Comparison of ENCODE assay signal across 9 mouse cellular contexts in the genomic region with DNA sequence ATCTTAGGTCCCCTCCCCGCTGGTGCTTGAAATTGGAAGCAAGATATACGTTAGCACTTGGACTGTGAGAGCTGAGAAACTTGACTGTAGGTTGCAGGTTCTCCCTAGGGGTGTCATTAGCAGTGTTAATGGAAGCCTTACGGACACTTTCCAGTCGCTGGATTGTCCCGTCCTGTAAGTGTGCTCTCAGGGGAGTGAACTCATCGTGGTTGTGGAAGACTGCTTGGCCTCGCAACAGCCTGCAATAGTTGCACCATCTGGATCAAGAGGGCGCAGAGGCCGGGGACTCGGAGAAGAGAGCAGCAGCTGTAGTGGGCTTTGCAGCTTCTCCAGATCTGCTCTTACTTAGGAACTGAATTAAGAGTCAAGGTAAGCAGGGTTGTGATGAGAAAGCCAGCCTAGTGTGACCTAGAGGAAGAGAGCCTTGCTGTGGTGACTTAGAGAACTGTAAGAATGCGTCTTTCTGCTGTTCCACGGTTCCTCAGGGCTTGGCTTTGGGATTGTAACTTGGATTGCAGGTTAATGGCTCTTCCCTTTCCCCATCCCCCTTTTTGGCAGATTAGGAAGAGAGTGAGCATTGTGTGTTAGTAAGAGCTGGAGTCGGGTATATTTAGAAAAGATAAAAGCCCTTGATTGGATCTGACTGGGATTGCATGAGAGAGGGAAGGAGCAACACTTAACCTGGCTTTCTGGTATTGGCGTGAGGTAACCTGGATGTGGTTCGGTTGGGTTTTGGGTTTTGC. TPM values are rescaled to one million over a fixed set of nuclear protein-coding genes. Genes with fewer than 3 reads are reported as not detected.
A peak's percentile ranks its signal among the peaks of the same experiment; 100 is the strongest.
DNase-seq lines count a peak whose midpoint lies in the region; ATAC-seq and TF ChIP-seq lines count a peak whose summit lies in the region.
"Had no signal": no experiment of that assay in that cellular context is flagged by ENCODE, and none has a peak within 500 bp of the region (broad histone marks: within the 10 kb centered on the region; RNA-seq: fewer than 3 reads in every experiment).

No protein-coding gene starts in this region.

- H3K27me3 ChIP-seq in hindbrain, embryonic 13.5 days, result no peaks in the 10 kb centered on the region
- no peaks in the 10 kb centered on the region for H3K27me3 ChIP-seq in hindbrain, postnatal 0 days (ENCODE audit: insufficient read depth, low read length)
- no peaks in the 10 kb centered on the region for H3K27me3 ChIP-seq in C2C12 (ENCODE audit: control insufficient read depth, insufficient read depth, insufficient read length)
- no peaks in the 10 kb centered on the region for H3K27me3 ChIP-seq in intestine, postnatal 0 days (replicated peaks; ENCODE audit: control insufficient read depth, insufficient read depth, low read length)
- H3K27me3 ChIP-seq: lung, embryonic 15.5 days had no signal

- H3K79me2 ChIP-seq in C2C12 (ENCODE audit: control insufficient read depth, insufficient read depth), result peaks cover 100% of the 10 kb centered on the region

- TF ChIP-seq CTCF in hindbrain, postnatal 0 days (IDR thresholded peaks at IDR 0.05; ENCODE audit: low read depth), result no peak
- TF ChIP-seq CTCF in C2C12 (IDR thresholded peaks at IDR 0.05; ENCODE audit: control insufficient read depth, insufficient read depth, insufficient read length), result no peak
- no peak for TF ChIP-seq CTCF in intestine, postnatal 0 days (IDR thresholded peaks at IDR 0.05; ENCODE audit: low read depth)

- no peak overlapping the region for H3K4me2 ChIP-seq in hindbrain, embryonic 13.5 days
- no peak overlapping the region for H3K4me2 ChIP-seq in hindbrain, postnatal 0 days (ENCODE audit: low read depth, low read length)
- H3K4me2 ChIP-seq in intestine, postnatal 0 days (replicated peaks; ENCODE audit: low read depth), result peak overlapping the region; percentile 57
- H3K4me2 ChIP-seq: lung, embryonic 15.5 days had no signal

- H3K9me3 ChIP-seq in hindbrain, embryonic 13.5 days, result no peaks in the 10 kb centered on the region
- H3K9me3 ChIP-seq in hindbrain, postnatal 0 days (ENCODE audit: low read length), result no peaks in the 10 kb centered on the region
- H3K9me3 ChIP-seq in intestine, postnatal 0 days (ENCODE audit: control insufficient read depth), result no peaks in the 10 kb centered on the region
- H3K9me3 ChIP-seq: lung, embryonic 15.5 days had no signal

- H3K36me3 ChIP-seq in hindbrain, embryonic 13.5 days, result peaks cover 24% of the 10 kb centered on the region
- peaks cover 27% of the 10 kb centered on the region for H3K36me3 ChIP-seq in hindbrain, postnatal 0 days (ENCODE audit: insufficient read depth, low read length)
- H3K36me3 ChIP-seq in C2C12 (ENCODE audit: control insufficient read depth, insufficient read depth), result peaks cover 49% of the 10 kb centered on the region
- peaks cover 29% of the 10 kb centered on the region for H3K36me3 ChIP-seq in intestine, postnatal 0 days (ENCODE audit: control insufficient read depth, insufficient read depth)

- ATAC-seq in hindbrain, embryonic 13.5 days (ENCODE audit: low FRiP score), result no peak
- ATAC-seq in hindbrain, postnatal 0 days, result no peak
- ATAC-seq in intestine, postnatal 0 days, result no peak

- no peak overlapping the region for H3K9ac ChIP-seq in hindbrain, embryonic 13.5 days
- no peak overlapping the region for H3K9ac ChIP-seq in hindbrain, postnatal 0 days (replicated peaks; ENCODE audit: low read length)
- H3K9ac ChIP-seq in intestine, postnatal 0 days (ENCODE audit: low read depth, low read length), result peak overlapping the region; percentile 19; the same call in 1 of the 2 replicates
- H3K9ac ChIP-seq: lung, embryonic 15.5 days had no signal

- H3K79me3 ChIP-seq in C2C12 (ENCODE audit: low read depth), result peaks cover 96% of the 10 kb centered on the region

- peak overlapping the region; percentile 23; the same call in 1 of the 2 replicates for H3K27ac ChIP-seq in hindbrain, embryonic 13.5 days
- H3K27ac ChIP-seq in hindbrain, postnatal 0 days, result no peak overlapping the region
- peak overlapping the region; percentile 37 for H3K27ac ChIP-seq in intestine, postnatal 0 days (ENCODE audit: low read depth, low read length)
- H3K27ac ChIP-seq: lung, embryonic 15.5 days had no signal

- no peak for DNase-seq in hindbrain, postnatal 0 days (ENCODE audit: low spot score)
- peak; percentile 13 for DNase-seq in 3T3-L1 (ENCODE audit: low read depth, low spot score)
- DNase-seq in urinary bladder, postnatal 25 days (ENCODE audit: low spot score), result no peak
- no peak for DNase-seq in layer of hippocampus, adult 11-12 months (ENCODE audit: low spot score)
- DNase-seq: thymus, postnatal 4 days had no signal

- H3K4me1 ChIP-seq in hindbrain, embryonic 13.5 days (replicated peaks), result peaks cover 50% of the 10 kb centered on the region
- peaks cover 11% of the 10 kb centered on the region; the same call in 1 of the 2 replicates for H3K4me1 ChIP-seq in hindbrain, postnatal 0 days (ENCODE audit: insufficient read depth, low read length)
- H3K4me1 ChIP-seq in intestine, postnatal 0 days (replicated peaks; ENCODE audit: control insufficient read depth, insufficient read depth, low read length), result no peaks in the 10 kb centered on the region; the same call in 1 of the 2 replicates

- no peak overlapping the region for H3ac ChIP-seq in C2C12 (ENCODE audit: control insufficient read depth, insufficient read length, low read depth)

- 76% methylated on average over 15 of the region's 15 CpGs for WGBS in hindbrain, embryonic 13.5 days
- 63% methylated on average over 15 of the region's 15 CpGs for WGBS in hindbrain, postnatal 0 days
- WGBS in intestine, postnatal 0 days, result 51% methylated on average over 15 of the region's 15 CpGs

- H3K4me3 ChIP-seq in hindbrain, embryonic 13.5 days, result no peak overlapping the region
- no peak overlapping the region for H3K4me3 ChIP-seq in hindbrain, postnatal 0 days (ENCODE audit: low read length)
- no peak overlapping the region for H3K4me3 ChIP-seq in C2C12 (ENCODE audit: insufficient read depth, poor library complexity, severe bottlenecking)
- no peak overlapping the region for H3K4me3 ChIP-seq in intestine, postnatal 0 days (ENCODE audit: low read depth, low read length)
- H3K4me3 ChIP-seq: lung, embryonic 15.5 days had no signal

TF ChIP-seq in C2C12, 6 proteins besides CTCF, POLR2A, EP300 and RAD21:
- TF ChIP-seq CEBPB (IDR thresholded peaks at IDR 0.05; ENCODE audit: low read depth), result peak; percentile 15
- TF ChIP-seq USF1 (IDR thresholded peaks at IDR 0.05; ENCODE audit: low read depth), result no peak
- no peak for TF ChIP-seq MAX (IDR thresholded peaks at IDR 0.05)
TF ChIP-seq in C2C12: peak in this region for 1.

RNA-seq across cellular contexts. Expression of a gene that starts 7.0 kb away (rescaled TPM):
- polyA plus RNA-seq in hindbrain, embryonic 13.5 days (2015; fragmentation: Nextera tagmentation; extraction: Ambion mirVana), result 255 and 257 TPM in 2 replicates
- total RNA-seq in hindbrain, postnatal 0 days (2014; rRNA removed), result 323 and 346 TPM in 2 replicates
- polyA plus RNA-seq in hindbrain, postnatal 0 days (2015; fragmentation: Nextera tagmentation; extraction: Ambion mirVana), result 355 and 374 TPM in 2 replicates
- 372 TPM for polyA plus RNA-seq in C2C12 (2012; fragmentation: generic; extraction: Trizol)
- polyA plus RNA-seq in intestine, postnatal 0 days (2015; fragmentation: Nextera tagmentation; extraction: Ambion mirVana), result 1,126 and 1,190 TPM in 2 replicates

RNA-seq across cellular contexts. Expression of a gene that starts 29.4 kb away (rescaled TPM):
- 8.2 and 8.8 TPM in 2 replicates for polyA plus RNA-seq in hindbrain, embryonic 13.5 days (2015; fragmentation: Nextera tagmentation; extraction: Ambion mirVana)
- total RNA-seq in hindbrain, postnatal 0 days (2014; rRNA removed), result 11.9 and 15.2 TPM in 2 replicates
- polyA plus RNA-seq in hindbrain, postnatal 0 days (2015; fragmentation: Nextera tagmentation; extraction: Ambion mirVana), result 8.0 and 8.2 TPM in 2 replicates
- polyA plus RNA-seq in C2C12 (2012; fragmentation: generic; extraction: Trizol), result 76.6 TPM
- polyA plus RNA-seq in intestine, postnatal 0 days (2015; fragmentation: Nextera tagmentation; extraction: Ambion mirVana), result 5.6 and 5.9 TPM in 2 replicates

RNA-seq across cellular contexts. Expression of a gene that starts 57.9 kb away (rescaled TPM):
- 12.3 and 13.6 TPM in 2 replicates for polyA plus RNA-seq in hindbrain, embryonic 13.5 days (2015; fragmentation: Nextera tagmentation; extraction: Ambion mirVana)
- 19.5 and 23.4 TPM in 2 replicates for total RNA-seq in hindbrain, postnatal 0 days (2014; rRNA removed)
- polyA plus RNA-seq in hindbrain, postnatal 0 days (2015; fragmentation: Nextera tagmentation; extraction: Ambion mirVana), result 10.0 and 11.4 TPM in 2 replicates
- 17.7 TPM for polyA plus RNA-seq in C2C12 (2012; fragmentation: generic; extraction: Trizol)
- 1.8 and 2.1 TPM in 2 replicates for polyA plus RNA-seq in intestine, postnatal 0 days (2015; fragmentation: Nextera tagmentation; extraction: Ambion mirVana)
